Mouse (Mus musculus) ES-Bruce4 (cell line): ENCODE data around the gene Hoxd13. TPM values are rescaled to one million over a fixed set of nuclear protein-coding genes. Genes with fewer than 3 reads are reported as not detected.

ENCODE experiments used
- H3K27ac ChIP-seq: 2 replicates; pipeline ENCODE4 v1.5.1; 2012; ENCODE audit warnings: low read length, inconsistent platforms; ENCODE audit not compliant: insufficient read depth
- H3K27me3 ChIP-seq: 2 replicates; pipeline ENCODE4 v1.6.1; 2012; ENCODE audit warnings: mild to moderate bottlenecking, low read length, inconsistent platforms; ENCODE audit not compliant: control insufficient read depth, poor library complexity, insufficient read depth, severe bottlenecking
- H3K36me3 ChIP-seq: 2 replicates; pipeline ENCODE4 v1.6.1; 2012; ENCODE audit warnings: inconsistent platforms, mild to moderate bottlenecking, low read length, moderate library complexity; ENCODE audit not compliant: control insufficient read depth, poor library complexity, insufficient read depth, severe bottlenecking
- H3K4me1 ChIP-seq: one replicate; pipeline ENCODE4 v1.8.1; 2011; ENCODE audit warnings: low read length; ENCODE audit not compliant: control insufficient read depth, insufficient read depth
- H3K4me3 ChIP-seq: 2 replicates; pipeline ENCODE4 v1.5.1; 2011; ENCODE audit warnings: low read depth, mild to moderate bottlenecking, low read length
- H3K9ac ChIP-seq: 2 replicates; pipeline ENCODE4 v1.6.1; 2012; ENCODE audit warnings: low read depth, mild to moderate bottlenecking, inconsistent platforms; ENCODE audit not compliant: poor library complexity, severe bottlenecking
- H3K9me3 ChIP-seq: replicated peaks from 2 replicates; pipeline ENCODE4 v1.6.1; 2012; ENCODE audit warnings: mild to moderate bottlenecking, low read length, inconsistent platforms; ENCODE audit not compliant: control insufficient read depth, poor library complexity, insufficient read depth, severe bottlenecking
- CTCF ChIP-seq: IDR thresholded peaks from one replicate; pipeline ENCODE4 v1.8.1; 2011; ENCODE audit warnings: low read depth, low read length
- EP300 ChIP-seq: IDR thresholded peaks from 2 replicates; pipeline ENCODE4 v1.6.1; 2011; ENCODE audit warnings: low read depth, low read length; ENCODE audit not compliant: insufficient read depth
- POLR2A ChIP-seq: IDR thresholded peaks from one replicate; pipeline ENCODE4 v1.8.1; 2011; ENCODE audit warnings: low read length; ENCODE audit not compliant: insufficient read depth
- polyA plus RNA-seq: library from polyadenylated mRNA; stranded (reverse); fragments of >200 nt; gene quantifications from 2 replicates; pipeline ENCODE4 v1.2.4, GENCODE M21; 2011; ENCODE audit warnings: low read depth; ENCODE audit not compliant: missing spikeins, insufficient read depth, insufficient read length

The Hoxd13 gene
- polyA plus RNA-seq, 1 experiment, result not detected

DNA sequence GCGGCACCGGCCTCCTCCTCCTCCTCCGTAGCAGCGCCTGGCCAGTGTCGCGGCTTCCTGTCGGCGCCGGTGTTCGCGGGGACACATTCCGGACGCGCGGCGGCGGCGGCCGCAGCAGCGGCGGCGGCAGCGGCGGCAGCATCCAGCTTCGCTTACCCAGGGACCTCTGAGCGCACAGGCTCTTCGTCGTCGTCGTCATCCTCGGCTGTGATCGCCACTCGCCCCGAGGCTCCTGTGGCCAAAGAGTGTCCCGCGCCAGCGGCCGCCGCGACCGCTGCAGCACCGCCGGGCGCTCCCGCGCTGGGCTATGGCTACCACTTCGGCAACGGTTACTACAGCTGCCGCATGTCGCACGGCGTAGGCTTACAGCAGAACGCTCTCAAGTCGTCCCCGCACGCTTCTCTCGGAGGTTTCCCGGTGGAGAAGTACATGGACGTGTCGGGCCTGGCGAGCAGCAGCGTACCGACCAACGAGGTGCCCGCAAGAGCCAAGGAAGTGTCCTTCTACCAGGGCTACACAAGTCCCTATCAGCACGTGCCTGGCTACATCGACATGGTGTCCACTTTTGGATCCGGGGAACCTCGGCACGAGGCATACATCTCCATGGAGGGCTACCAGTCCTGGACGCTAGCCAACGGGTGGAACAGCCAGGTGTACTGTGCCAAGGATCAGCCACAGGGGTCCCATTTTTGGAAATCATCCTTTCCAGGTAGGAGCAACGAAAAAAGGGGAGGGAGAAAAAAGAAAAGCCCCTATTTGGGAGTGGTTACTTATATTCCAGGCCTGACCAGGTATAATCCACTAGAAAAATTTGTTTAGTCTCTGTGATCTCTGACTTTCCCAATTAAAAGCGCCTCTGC is 490 bp downstream of the Hoxd13 start:
- H3K9me3 ChIP-seq, result no peaks in the 10 kb centered on the region
- peaks cover 42% of the 10 kb centered on the region for H3K27me3 ChIP-seq
- H3K9ac ChIP-seq, result peak overlapping the region; percentile 55
- H3K36me3 ChIP-seq, result no peaks in the 10 kb centered on the region
- TF ChIP-seq POLR2A (no peak), EP300 (no peak), CTCF (no peak)
- no peaks in the 10 kb centered on the region for H3K4me1 ChIP-seq
- peak overlapping the region; percentile 45 for H3K4me3 ChIP-seq
- no peak overlapping the region for H3K27ac ChIP-seq

GRCm38 (mm10) chr2:74669230-74669578 is 1.1 kb downstream of the Hoxd13 start:
- Histone ChIP-seq H3K4me1 (peaks cover 2% of the 10 kb centered on the region), H3K9ac (no peak overlapping the region), H3K4me3 (no peak overlapping the region), H3K36me3 (no peaks in the 10 kb centered on the region), H3K9me3 (no peaks in the 10 kb centered on the region), H3K27ac (no peak overlapping the region), H3K27me3 (peaks cover 45% of the 10 kb centered on the region)
- TF ChIP-seq EP300 (no peak), CTCF (no peak), POLR2A (no peak)

DNA sequence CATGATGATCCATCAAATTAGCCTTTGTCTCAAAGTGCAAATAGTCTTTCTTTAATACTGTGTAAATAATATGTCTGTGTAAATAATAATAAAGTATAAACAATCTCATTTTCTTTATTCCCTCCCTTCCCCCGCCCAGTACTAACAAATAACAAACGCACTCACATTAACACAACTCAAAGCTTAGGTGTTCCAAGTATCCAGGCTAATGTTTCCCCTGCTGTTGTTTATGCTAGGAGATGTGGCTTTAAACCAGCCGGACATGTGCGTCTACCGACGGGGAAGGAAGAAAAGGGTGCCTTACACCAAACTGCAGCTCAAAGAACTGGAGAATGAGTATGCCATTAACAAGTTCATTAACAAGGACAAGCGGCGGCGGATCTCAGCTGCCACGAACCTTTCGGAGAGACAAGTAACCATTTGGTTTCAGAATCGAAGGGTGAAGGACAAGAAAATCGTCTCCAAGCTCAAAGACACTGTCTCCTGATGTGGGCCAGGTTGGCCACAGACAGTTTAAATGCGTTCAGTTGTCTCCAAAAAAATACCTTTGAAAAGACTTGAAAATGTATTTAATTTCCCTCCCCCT is 1.6 kb downstream of the Hoxd13 start:
- Histone ChIP-seq H3K27ac (no peak overlapping the region), H3K36me3 (no peaks in the 10 kb centered on the region), H3K27me3 (peaks cover 49% of the 10 kb centered on the region), H3K4me1 (peaks cover 2% of the 10 kb centered on the region), H3K4me3 (no peak overlapping the region), H3K9me3 (no peaks in the 10 kb centered on the region), H3K9ac (no peak overlapping the region)
- TF ChIP-seq POLR2A (no peak), CTCF (no peak), EP300 (no peak)

DNA sequence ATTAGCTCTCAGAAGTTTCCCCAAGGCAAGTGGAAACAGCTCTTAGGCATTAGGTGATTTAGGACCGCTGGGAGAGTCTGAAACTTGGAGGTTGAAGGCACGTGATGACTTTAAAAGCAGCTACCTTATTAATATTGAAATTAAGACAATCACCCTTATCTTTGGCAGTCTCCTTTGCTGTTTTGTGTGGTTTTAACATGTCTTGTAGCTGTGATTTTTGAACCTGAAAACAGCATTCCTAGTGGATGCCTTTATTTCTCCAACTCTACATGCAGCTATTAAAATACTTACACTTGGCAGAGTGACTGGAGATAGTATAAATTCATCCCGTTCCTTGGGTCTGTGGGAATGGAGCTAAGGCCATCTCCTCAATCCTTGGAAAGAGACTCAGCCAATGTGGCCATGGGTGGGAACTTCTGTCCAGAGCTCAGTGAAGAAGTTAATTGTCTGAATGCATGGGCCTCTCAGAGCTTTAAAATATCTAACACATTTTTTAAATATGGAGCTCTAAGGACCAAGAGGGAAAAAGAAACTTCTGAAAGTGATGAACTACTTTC is 2.6 kb downstream of the Hoxd13 start:
- Histone ChIP-seq H3K9ac (no peak overlapping the region), H3K9me3 (no peaks in the 10 kb centered on the region), H3K4me3 (no peak overlapping the region), H3K4me1 (peaks cover 2% of the 10 kb centered on the region), H3K36me3 (no peaks in the 10 kb centered on the region), H3K27me3 (peaks cover 56% of the 10 kb centered on the region), H3K27ac (no peak overlapping the region)
- TF ChIP-seq EP300, result no peak

- no peak overlapping the region for H3K4me3 ChIP-seq
- H3K9me3 ChIP-seq, result no peaks in the 10 kb centered on the region
- no peak overlapping the region for H3K9ac ChIP-seq
- peaks cover 2% of the 10 kb centered on the region for H3K4me1 ChIP-seq
- no peaks in the 10 kb centered on the region for H3K36me3 ChIP-seq
- H3K27ac ChIP-seq, result no peak overlapping the region
- H3K27me3 ChIP-seq, result peaks cover 62% of the 10 kb centered on the region
- TF ChIP-seq CTCF (no peak), POLR2A (no peak), EP300 (no peak)
These were observed 3.7 kb downstream of the Hoxd13 start for GRCm38 (mm10) chr2:74671847-74672246.
